In the genomic region with DNA sequence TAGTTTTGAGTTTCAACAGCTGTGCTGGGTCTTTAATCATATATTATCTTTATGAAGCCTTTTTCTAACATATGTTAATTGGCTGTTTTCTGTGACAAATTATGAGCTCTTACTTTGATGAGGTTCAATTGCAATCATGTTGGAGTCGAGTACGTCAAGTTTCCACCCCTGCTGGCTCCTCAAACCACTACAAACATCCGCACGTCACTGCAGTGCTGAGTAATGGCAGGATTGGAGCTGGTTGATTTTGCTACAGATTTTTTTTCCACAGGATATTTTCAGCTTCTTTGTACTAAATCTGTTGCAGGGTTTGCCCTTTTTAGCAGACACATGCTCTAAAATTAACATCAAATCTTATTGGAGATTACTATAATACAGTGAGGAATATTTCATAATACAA, we compare ENCODE assay signal across 7 mouse cellular contexts.
A peak's percentile ranks its signal among the peaks of the same experiment; 100 is the strongest.
DNase-seq lines count a peak whose midpoint lies in the region; ATAC-seq and TF ChIP-seq lines count a peak whose summit lies in the region.

No protein-coding gene starts in this region.

- ATAC-seq in liver, postnatal 0 days = no peak
- no peak for ATAC-seq in liver, embryonic 11.5 days (replicated peaks; ENCODE audit: low FRiP score)
- ATAC-seq in megakaryocyte progenitor cell, adult 5-6 weeks (replicated peaks; ENCODE audit: poor library complexity) = peak; percentile 45; the same call in 1 of the 2 replicates
- no peak for ATAC-seq in erythroblast, adult 5-6 weeks (replicated peaks; ENCODE audit: low FRiP score, poor library complexity, severe bottlenecking)

- TF ChIP-seq CTCF in liver, postnatal 0 days (IDR thresholded peaks at IDR 0.05; ENCODE audit: low read depth) = no peak

- H3K9ac ChIP-seq in liver, postnatal 0 days (replicated peaks) = no peak overlapping the region
- no peak overlapping the region for H3K9ac ChIP-seq in liver, embryonic 11.5 days (ENCODE audit: low read depth, low read length)

- WGBS in liver, postnatal 0 days (ENCODE audit: insufficient replicate concordance) = 41% methylated on average over 4 of the region's 4 CpGs
- 56% methylated on average over 4 of the region's 4 CpGs for WGBS in liver, embryonic 11.5 days

- TF ChIP-seq EP300 in liver, postnatal 0 days (IDR thresholded peaks at IDR 0.05; ENCODE audit: low read depth) = no peak

- no peak overlapping the region for H3K4me2 ChIP-seq in liver, postnatal 0 days (ENCODE audit: low read depth, low read length)
- no peak overlapping the region for H3K4me2 ChIP-seq in liver, embryonic 11.5 days

- H3K27me3 ChIP-seq in liver, postnatal 0 days (ENCODE audit: insufficient read depth, low read length) = no peaks in the 10 kb centered on the region
- H3K27me3 ChIP-seq in liver, embryonic 11.5 days (replicated peaks; ENCODE audit: control insufficient read depth, insufficient read depth, low read length) = no peaks in the 10 kb centered on the region

- 0 out of 2 replicates have a peak overlapping the region, but pooled peaks have one; percentile 2 for H3K27ac ChIP-seq in liver, postnatal 0 days (ENCODE audit: low read depth)
- H3K27ac ChIP-seq in liver, embryonic 11.5 days (ENCODE audit: low read depth, low read length) = no peak overlapping the region

- no peak for DNase-seq in liver, postnatal 0 days
- no peak for DNase-seq in liver, embryonic 11.5 days (ENCODE audit: low spot score)
- DNase-seq in brain, adult 2 months (ENCODE audit: low read depth, low spot score) = peak; percentile 81
- peak; percentile 32 for DNase-seq in heart, postnatal 4 days
- DNase-seq in ovary, postnatal 36 days (ENCODE audit: low spot score) = no peak

- H3K36me3 ChIP-seq in liver, postnatal 0 days (replicated peaks; ENCODE audit: insufficient read depth, low read length) = no peaks in the 10 kb centered on the region
- H3K36me3 ChIP-seq in liver, embryonic 11.5 days (ENCODE audit: control insufficient read depth, insufficient read depth, low read length) = no peaks in the 10 kb centered on the region

- no peaks in the 10 kb centered on the region for H3K9me3 ChIP-seq in liver, postnatal 0 days (ENCODE audit: low read length)
- no peaks in the 10 kb centered on the region for H3K9me3 ChIP-seq in liver, embryonic 11.5 days (ENCODE audit: control insufficient read depth, low read length)

- 0 out of 2 replicates have a peak, but pooled peaks cover 2% of the 10 kb centered on the region for H3K4me1 ChIP-seq in liver, postnatal 0 days (ENCODE audit: insufficient read depth)
- peaks cover 23% of the 10 kb centered on the region for H3K4me1 ChIP-seq in liver, embryonic 11.5 days (replicated peaks; ENCODE audit: control insufficient read depth, insufficient read depth, low read length)

- H3K4me3 ChIP-seq in liver, postnatal 0 days (ENCODE audit: low read depth, low read length) = no peak overlapping the region
- no peak overlapping the region for H3K4me3 ChIP-seq in liver, embryonic 11.5 days (ENCODE audit: low read depth, low read length)

Comparison
In these comparisons a context has a peak if more than half of its experiments do, and no peak if none do; other contexts are left out.
1. DNase-seq: peak in brain, adult 2 months (single experiment) and heart, postnatal 4 days (single experiment); none in liver, postnatal 0 days (single experiment), liver, embryonic 11.5 days (single experiment) and ovary, postnatal 36 days (single experiment).